Mouse (Mus musculus) C2C12 (cell line): Measurements from ENCODE around the gene Gm49711. TPM values are rescaled to one million over a fixed set of nuclear protein-coding genes. Genes with fewer than 3 reads are reported as not detected.

Source experiments
- H3K27me3 ChIP-seq: one replicate; pipeline ENCODE4 v1.6.1; 2011; ENCODE audit not compliant: control insufficient read depth, insufficient read depth, insufficient read length
- H3K36me3 ChIP-seq: one replicate; pipeline ENCODE4 v1.6.1; 2011; ENCODE audit not compliant: control insufficient read depth, insufficient read depth
- H3K4me3 ChIP-seq: one replicate; pipeline ENCODE4 v1.5.1; 2011; ENCODE audit warnings: mild to moderate bottlenecking, control low read depth; ENCODE audit not compliant: poor library complexity, insufficient read depth, severe bottlenecking
- H3K79me2 ChIP-seq: one replicate; pipeline ENCODE4 v1.6.1; 2011; ENCODE audit not compliant: control insufficient read depth, insufficient read depth
- H3K79me3 ChIP-seq: one replicate; pipeline ENCODE4 v1.6.1; 2011; ENCODE audit warnings: low read depth, control low read depth
- H3ac ChIP-seq: one replicate; pipeline ENCODE3; 2011; ENCODE audit warnings: low read depth; ENCODE audit not compliant: control insufficient read depth, insufficient read length
- CEBPB ChIP-seq: IDR thresholded peaks from one replicate; pipeline ENCODE4 v1.6.1; 2011; ENCODE audit warnings: low read depth, mild to moderate bottlenecking, control low read depth, moderate library complexity
- CTCF ChIP-seq: IDR thresholded peaks from one replicate; pipeline ENCODE4 v1.5.1; 2011; ENCODE audit not compliant: control insufficient read depth, insufficient read depth, insufficient read length
- FOSL1 ChIP-seq: IDR thresholded peaks from one replicate; pipeline ENCODE4 v1.8.0; 2011; ENCODE audit warnings: mild to moderate bottlenecking, low read length; ENCODE audit not compliant: poor library complexity, insufficient read depth, severe bottlenecking
- MAX ChIP-seq: IDR thresholded peaks from one replicate; pipeline ENCODE4 v1.6.1; 2011; ENCODE audit warnings: mild to moderate bottlenecking, control low read depth
- MYOD1 ChIP-seq: IDR thresholded peaks from one replicate; pipeline ENCODE4 v1.6.1; 2011; ENCODE audit warnings: low read depth; ENCODE audit not compliant: control insufficient read depth, insufficient read length
- MYOG ChIP-seq: IDR thresholded peaks from one replicate; pipeline ENCODE4 v1.6.1; 2011; ENCODE audit not compliant: control insufficient read depth, insufficient read length; ENCODE audit errors: extremely low read depth
- USF1 ChIP-seq: IDR thresholded peaks from one replicate; pipeline ENCODE4 v1.6.1; 2011; ENCODE audit warnings: low read depth, mild to moderate bottlenecking, control low read depth, moderate library complexity
- polyA plus RNA-seq: library from polyadenylated mRNA; unstranded; fragments of >200 nt; fragmentation: generic; extraction: Trizol; gene quantifications from one replicate; pipeline ENCODE4 v1.2.1, GENCODE M21; 2012; ENCODE audit warnings: missing spikeins

The Gm49711 gene
- polyA plus RNA-seq, 1 experiment, result 0.09 TPM

DNA sequence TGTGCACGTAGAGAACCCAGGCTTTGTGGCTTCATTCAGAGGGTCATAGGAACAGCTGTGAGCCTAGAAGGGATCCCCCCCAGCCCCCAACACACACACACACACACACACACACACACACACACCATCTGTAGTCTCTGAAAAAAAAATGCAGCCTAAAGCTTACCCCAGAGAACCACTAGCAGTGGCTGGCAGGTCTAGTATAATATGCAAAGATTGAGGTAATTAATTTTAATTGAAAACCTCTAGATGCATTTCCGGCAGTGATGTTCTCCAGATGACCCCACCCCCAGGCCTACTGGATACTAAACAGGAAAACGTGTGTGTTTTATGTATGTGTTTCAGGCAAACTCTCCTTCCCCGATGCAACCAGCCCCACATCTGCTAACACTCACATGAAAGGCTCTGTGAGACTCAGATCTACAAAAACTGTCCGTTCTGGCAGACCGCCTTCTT is 172.4 kb downstream of the Gm49711 start:
- Histone ChIP-seq H3ac (no peak overlapping the region), H3K27me3 (no peaks in the 10 kb centered on the region), H3K79me3 (no peaks in the 10 kb centered on the region), H3K4me3 (no peak overlapping the region), H3K79me2 (no peaks in the 10 kb centered on the region), H3K36me3 (no peaks in the 10 kb centered on the region)
- TF ChIP-seq MAX, result no peak
- no peak for TF ChIP-seq MYOG
- no peak for TF ChIP-seq FOSL1
- no peak for TF ChIP-seq CEBPB
- TF ChIP-seq CTCF, result no peak
- TF ChIP-seq MYOD1, result no peak
- no peak for TF ChIP-seq USF1

DNA sequence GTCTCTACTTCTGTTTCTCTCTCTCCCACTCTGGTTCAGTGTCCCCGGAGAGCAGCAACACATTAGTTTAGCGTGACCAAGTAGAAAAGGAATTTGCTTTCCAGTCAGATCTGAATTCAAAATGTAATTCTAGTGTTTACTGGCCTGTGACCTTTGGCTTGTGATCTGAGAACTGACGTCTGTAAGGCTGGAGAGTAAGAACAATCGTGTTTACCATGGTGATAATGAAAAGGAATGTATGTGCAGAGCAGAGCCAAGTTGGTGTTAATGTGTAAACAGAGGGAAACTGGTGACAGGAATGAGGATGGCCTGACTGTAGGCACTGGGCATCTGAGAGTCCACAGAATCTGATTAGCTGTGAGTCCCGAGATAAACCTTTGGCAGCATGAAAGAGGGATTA is 176.4 kb downstream of the Gm49711 start:
- Histone ChIP-seq H3K27me3 (no peaks in the 10 kb centered on the region), H3K79me2 (no peaks in the 10 kb centered on the region), H3K4me3 (no peak overlapping the region), H3ac (no peak overlapping the region), H3K36me3 (no peaks in the 10 kb centered on the region), H3K79me3 (no peaks in the 10 kb centered on the region)
- TF ChIP-seq CTCF (no peak), FOSL1 (no peak), CEBPB (no peak), MAX (no peak), MYOG (no peak), MYOD1 (no peak), USF1 (no peak)

DNA sequence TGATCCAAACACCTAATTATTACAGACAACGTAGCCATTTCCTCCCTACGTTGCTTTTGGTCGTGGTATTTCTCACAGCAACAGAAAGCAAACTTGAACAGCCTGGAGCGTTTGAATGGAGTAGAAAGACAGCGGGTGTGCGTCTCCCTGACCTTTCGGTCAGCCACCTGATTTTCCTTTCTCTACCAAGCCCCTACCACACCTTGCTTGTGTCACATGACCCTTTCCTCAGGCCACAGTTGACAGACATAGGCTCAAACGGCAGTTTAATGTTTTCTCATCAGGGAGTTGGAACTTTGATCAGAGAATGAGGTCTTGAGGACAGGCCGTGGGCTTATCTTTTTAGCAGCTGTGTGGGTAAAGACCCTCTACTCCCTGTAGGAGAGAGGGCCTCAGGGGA is 177.1 kb downstream of the Gm49711 start:
- no peak overlapping the region for H3ac ChIP-seq
- TF ChIP-seq CTCF (no peak), MYOD1 (no peak), MAX (no peak), MYOG (no peak), USF1 (no peak), CEBPB (no peak), FOSL1 (no peak)
- no peaks in the 10 kb centered on the region for H3K27me3 ChIP-seq
- H3K79me2 ChIP-seq, result no peaks in the 10 kb centered on the region
- H3K36me3 ChIP-seq, result no peaks in the 10 kb centered on the region
- no peaks in the 10 kb centered on the region for H3K79me3 ChIP-seq
- H3K4me3 ChIP-seq, result no peak overlapping the region

Other genes starting within 250 kb of the Gm49711 start
- gene Mrps6, start within 50 bp of the Gm49711 start, polyA plus RNA-seq, result 323 TPM
- 6.3 TPM for gene Slc5a3, start within 50 bp of the Gm49711 start, polyA plus RNA-seq
- not detected for gene Kcne2, start 234.1 kb downstream of the Gm49711 start, polyA plus RNA-seq
- gene Smim11, start 243.0 kb downstream of the Gm49711 start, polyA plus RNA-seq, result 82.4 TPM